Mouse (Mus musculus) C2C12 (cell line): ENCODE data around the gene Chid1. TPM values are rescaled to one million over a fixed set of nuclear protein-coding genes. Genes with fewer than 3 reads are reported as not detected.

ENCODE experiments used
- H3K27me3 ChIP-seq: one replicate; pipeline ENCODE4 v1.6.1; 2011; ENCODE audit not compliant: control insufficient read depth, insufficient read depth, insufficient read length
- H3K36me3 ChIP-seq: one replicate; pipeline ENCODE4 v1.6.1; 2011; ENCODE audit not compliant: control insufficient read depth, insufficient read depth
- H3K4me3 ChIP-seq: one replicate; pipeline ENCODE4 v1.5.1; 2011; ENCODE audit warnings: mild to moderate bottlenecking, control low read depth; ENCODE audit not compliant: poor library complexity, insufficient read depth, severe bottlenecking
- H3K79me2 ChIP-seq: one replicate; pipeline ENCODE4 v1.6.1; 2011; ENCODE audit not compliant: control insufficient read depth, insufficient read depth
- H3K79me3 ChIP-seq: one replicate; pipeline ENCODE4 v1.6.1; 2011; ENCODE audit warnings: low read depth, control low read depth
- H3ac ChIP-seq: one replicate; pipeline ENCODE3; 2011; ENCODE audit warnings: low read depth; ENCODE audit not compliant: control insufficient read depth, insufficient read length
- CEBPB ChIP-seq: IDR thresholded peaks from one replicate; pipeline ENCODE4 v1.6.1; 2011; ENCODE audit warnings: low read depth, mild to moderate bottlenecking, control low read depth, moderate library complexity
- CTCF ChIP-seq: IDR thresholded peaks from one replicate; pipeline ENCODE4 v1.5.1; 2011; ENCODE audit not compliant: control insufficient read depth, insufficient read depth, insufficient read length
- FOSL1 ChIP-seq: IDR thresholded peaks from one replicate; pipeline ENCODE4 v1.8.0; 2011; ENCODE audit warnings: mild to moderate bottlenecking, low read length; ENCODE audit not compliant: poor library complexity, insufficient read depth, severe bottlenecking
- MAX ChIP-seq: IDR thresholded peaks from one replicate; pipeline ENCODE4 v1.6.1; 2011; ENCODE audit warnings: mild to moderate bottlenecking, control low read depth
- MYOD1 ChIP-seq: IDR thresholded peaks from one replicate; pipeline ENCODE4 v1.6.1; 2011; ENCODE audit warnings: low read depth; ENCODE audit not compliant: control insufficient read depth, insufficient read length
- MYOG ChIP-seq: IDR thresholded peaks from one replicate; pipeline ENCODE4 v1.6.1; 2011; ENCODE audit not compliant: control insufficient read depth, insufficient read length; ENCODE audit errors: extremely low read depth
- USF1 ChIP-seq: IDR thresholded peaks from one replicate; pipeline ENCODE4 v1.6.1; 2011; ENCODE audit warnings: low read depth, mild to moderate bottlenecking, control low read depth, moderate library complexity
- polyA plus RNA-seq: library from polyadenylated mRNA; unstranded; fragments of >200 nt; fragmentation: generic; extraction: Trizol; gene quantifications from one replicate; pipeline ENCODE4 v1.2.1, GENCODE M21; 2012; ENCODE audit warnings: missing spikeins

Chid1 gene
- polyA plus RNA-seq, 1 experiment = 27.4 TPM

DNA sequence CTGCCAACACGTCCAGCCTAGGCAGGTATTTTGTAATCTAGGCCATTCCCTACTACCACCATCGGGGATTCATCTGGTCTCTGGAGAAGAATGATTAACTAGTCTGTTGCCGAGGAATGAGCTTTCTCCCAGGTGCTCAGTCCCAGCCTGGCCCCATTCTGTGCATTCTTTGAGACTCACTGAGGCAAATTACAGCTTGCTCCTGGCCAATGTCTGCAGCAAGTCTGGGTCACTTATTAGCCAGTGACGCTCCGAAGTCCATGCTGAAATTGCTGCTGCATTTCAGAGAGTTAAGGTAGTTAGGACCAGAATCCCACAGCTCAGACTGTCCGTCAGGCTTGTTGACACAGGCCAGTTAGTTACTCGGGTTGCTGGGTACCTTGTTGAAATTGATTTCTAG, 41.7 kb upstream of the Chid1 start:
- TF ChIP-seq MYOD1 (no peak), MYOG (no peak), MAX (no peak), USF1 (no peak), FOSL1 (no peak)
- no peak overlapping the region for H3ac ChIP-seq
- H3K79me2 ChIP-seq = peaks cover 100% of the 10 kb centered on the region
- no peak overlapping the region for H3K4me3 ChIP-seq
- no peaks in the 10 kb centered on the region for H3K36me3 ChIP-seq
- no peaks in the 10 kb centered on the region for H3K27me3 ChIP-seq
- peaks cover 90% of the 10 kb centered on the region for H3K79me3 ChIP-seq

DNA sequence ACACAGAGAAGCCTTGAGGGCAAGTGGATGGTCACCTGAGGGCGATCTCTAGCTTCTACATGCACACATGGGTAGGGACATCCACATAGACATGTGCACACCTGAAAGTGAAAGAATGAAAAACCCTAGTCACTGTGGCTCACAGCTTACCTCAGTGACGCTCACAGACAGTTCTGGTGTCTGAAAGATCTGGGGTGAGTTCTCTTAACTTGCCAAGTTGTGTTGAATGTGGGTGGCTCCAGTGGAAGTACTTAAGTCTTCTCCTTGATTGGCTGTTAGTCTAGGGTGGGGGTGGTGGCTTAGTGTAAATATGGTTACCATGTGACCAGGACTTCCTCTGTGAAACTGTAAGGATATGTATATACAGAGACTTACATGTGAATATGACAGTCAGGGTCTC, 39.3 kb upstream of the Chid1 start:
- Histone ChIP-seq H3K4me3 (no peak overlapping the region), H3ac (no peak overlapping the region)

DNA sequence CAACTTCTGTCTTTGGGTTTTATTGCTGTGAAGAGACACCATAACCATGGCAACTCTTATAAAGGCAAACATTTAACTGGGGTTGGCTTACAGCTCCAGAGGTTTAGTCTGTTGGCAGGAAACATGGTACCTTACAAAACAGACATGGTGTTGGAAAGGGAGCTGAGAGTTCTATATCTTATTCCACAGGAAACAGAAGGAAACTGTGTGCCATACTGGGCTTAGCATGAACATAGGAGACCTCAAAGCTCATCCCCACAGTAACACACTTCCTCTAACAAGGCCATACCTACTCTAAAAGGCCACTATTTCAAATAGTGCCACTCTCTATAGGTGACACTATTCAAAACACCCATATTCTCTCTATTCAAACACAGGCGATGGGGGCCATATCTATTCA, 38.9 kb upstream of the Chid1 start:
- TF ChIP-seq CTCF = no peak
- no peak for TF ChIP-seq MYOG
- TF ChIP-seq CEBPB = no peak
- TF ChIP-seq USF1 = no peak
- TF ChIP-seq MAX = no peak
- TF ChIP-seq FOSL1 = no peak
- Histone ChIP-seq H3K4me3 (no peak overlapping the region), H3K36me3 (no peaks in the 10 kb centered on the region), H3K27me3 (no peaks in the 10 kb centered on the region), H3ac (no peak overlapping the region), H3K79me2 (peaks cover 100% of the 10 kb centered on the region), H3K79me3 (peaks cover 93% of the 10 kb centered on the region)

More for the DNA sequence above, 39.3 kb upstream of the Chid1 start:
- Histone ChIP-seq H3K79me2 (peaks cover 100% of the 10 kb centered on the region), H3K36me3 (no peaks in the 10 kb centered on the region), H3K79me3 (peaks cover 92% of the 10 kb centered on the region), H3K27me3 (no peaks in the 10 kb centered on the region)
- TF ChIP-seq USF1 (no peak), FOSL1 (no peak), MYOG (no peak), CTCF (no peak), MAX (no peak), MYOD1 (no peak), CEBPB (no peak)

DNA sequence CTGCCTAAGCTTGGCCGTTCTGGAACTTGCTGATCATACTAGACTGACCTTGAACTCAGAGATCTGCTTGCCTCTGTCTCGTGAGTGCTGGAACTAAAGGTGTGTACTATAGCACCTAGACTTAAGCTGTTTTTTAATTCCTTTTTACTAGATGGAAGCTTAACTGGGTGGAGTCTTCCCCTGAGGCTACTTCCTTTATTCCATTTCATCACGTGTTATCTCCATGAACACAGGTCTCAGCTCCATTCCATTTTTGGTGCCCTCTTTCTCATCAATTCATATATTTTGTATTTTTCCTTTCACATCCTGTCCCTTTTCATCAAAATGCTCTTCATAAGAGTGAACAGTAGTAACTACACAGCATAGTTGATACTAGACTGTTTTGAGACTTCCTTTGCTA, 38.1 kb upstream of the Chid1 start:
- Histone ChIP-seq H3K36me3 (no peaks in the 10 kb centered on the region), H3K79me3 (peaks cover 94% of the 10 kb centered on the region), H3K27me3 (no peaks in the 10 kb centered on the region), H3K4me3 (no peak overlapping the region), H3ac (no peak overlapping the region), H3K79me2 (peaks cover 100% of the 10 kb centered on the region)
- TF ChIP-seq FOSL1 = no peak
- TF ChIP-seq MAX = no peak
- TF ChIP-seq MYOD1 = no peak
- no peak for TF ChIP-seq CTCF
- no peak for TF ChIP-seq CEBPB
- no peak for TF ChIP-seq USF1
- no peak for TF ChIP-seq MYOG

DNA sequence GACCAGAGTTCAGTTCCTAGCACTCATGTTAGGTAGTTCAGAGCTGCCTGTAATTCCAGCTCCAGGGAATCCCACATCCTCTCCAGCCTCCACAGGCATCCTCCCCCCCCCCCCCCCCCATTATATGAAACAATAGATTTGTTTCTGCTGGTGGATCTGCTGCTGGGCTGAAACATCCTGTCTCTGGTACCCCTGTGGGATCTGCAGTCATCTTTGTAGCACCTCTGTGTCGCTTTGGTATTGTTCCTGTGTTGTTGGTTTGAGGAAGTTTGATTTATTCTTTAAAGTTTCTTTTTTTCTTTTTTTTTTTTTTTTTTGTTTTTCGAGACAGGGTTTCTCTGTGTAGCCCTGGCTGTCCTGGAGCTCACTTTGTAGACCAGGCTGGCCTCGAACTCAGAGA, 35.8 kb upstream of the Chid1 start:
- no peaks in the 10 kb centered on the region for H3K36me3 ChIP-seq

DNA sequence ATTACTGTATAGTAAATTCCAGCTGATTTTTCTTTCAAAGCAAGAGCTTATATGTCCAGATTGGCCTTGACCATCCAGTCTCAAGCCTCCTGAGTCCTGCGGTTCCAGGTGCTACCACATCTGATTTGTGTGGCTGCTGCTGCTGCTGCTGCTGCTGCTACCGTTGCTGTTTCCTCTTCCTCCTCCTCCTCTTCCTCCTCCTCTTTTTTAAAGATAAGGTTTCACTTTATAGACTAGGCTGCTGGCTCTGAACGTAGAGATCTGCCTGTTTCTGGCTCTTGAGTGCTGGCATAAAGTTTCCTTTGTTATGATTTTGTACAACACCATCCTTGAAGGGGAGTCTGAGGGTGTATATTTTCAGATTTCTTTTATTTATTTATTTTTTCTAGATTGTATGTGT, 34.4 kb upstream of the Chid1 start:
- peaks cover 100% of the 10 kb centered on the region for H3K79me2 ChIP-seq
- H3K27me3 ChIP-seq = no peaks in the 10 kb centered on the region
- H3ac ChIP-seq = no peak overlapping the region
- no peaks in the 10 kb centered on the region for H3K36me3 ChIP-seq
- no peak overlapping the region for H3K4me3 ChIP-seq
- H3K79me3 ChIP-seq = peaks cover 94% of the 10 kb centered on the region
- TF ChIP-seq CEBPB = no peak
- no peak for TF ChIP-seq FOSL1
- TF ChIP-seq MYOD1 = no peak
- no peak for TF ChIP-seq CTCF

More for the DNA sequence above, 35.8 kb upstream of the Chid1 start:
- no peak overlapping the region for H3K4me3 ChIP-seq
- H3K79me3 ChIP-seq = peaks cover 93% of the 10 kb centered on the region
- no peak overlapping the region for H3ac ChIP-seq
- H3K27me3 ChIP-seq = no peaks in the 10 kb centered on the region
- TF ChIP-seq USF1 (no peak), MAX (no peak), FOSL1 (no peak), CTCF (no peak), MYOD1 (no peak), MYOG (no peak), CEBPB (no peak)
- peaks cover 100% of the 10 kb centered on the region for H3K79me2 ChIP-seq
